Mouse (Mus musculus): ENCODE results near the gene Gm9945. TPM values are rescaled to one million over a fixed set of nuclear protein-coding genes. Genes with fewer than 3 reads are reported as not detected.

The Gm9945 gene
- total and polyA plus RNA-seq, 3 experiments = not detected

- TF ChIP-seq POLR2A (IDR thresholded peaks at IDR 0.05; ENCODE audit: low read depth, low read length) (no peak), UBTF (IDR thresholded peaks at IDR 0.05; ENCODE audit: low read depth, low read length) (no peak)
Measured at GRCm38 (mm10) chr11:53452396-53452795, 27.6 kb upstream of the Gm9945 start.

GRCm38 (mm10) chr11:53453031-53453430 lies 26.9 kb upstream of the Gm9945 start:
- in situ Hi-C loops (cut with MboI; ENCODE audit: low pct_ligation_motif_present, low pct_unique_long_range_greater_than_20kb, low sequenced_read_pairs) (no loop called here), dilution Hi-C loops (cut with MboI; ENCODE audit: extremely low pct_ligation_motif_present, extremely low pct_unique_long_range_greater_than_20kb, low sequenced_read_pairs) (no loop called here)
- no peak for DNase-seq (ENCODE audit: extremely low read depth)
- Histone ChIP-seq H3K4me2 (ENCODE audit: insufficient read depth, low read depth, poor library complexity, severe bottlenecking) (no peak overlapping the region), H3K4me3 (replicated peaks in 1 of 3; ENCODE audit: low read depth in 2 of 3, low read length in 2 of 3, poor library complexity in 1 of 3) (no peak overlapping the region), H3K9ac (ENCODE audit: insufficient read depth, low read depth) (no peak overlapping the region), H3K27ac (ENCODE audit: insufficient read depth, low read depth) (no peak overlapping the region), H3K9me3 (replicated peaks; ENCODE audit: low read length) (peaks cover 5% of the 10 kb centered on the region), H3K4me1 (ENCODE audit: control insufficient read depth in 1 of 2, insufficient read depth in 2 of 2) (0 out of 4 replicates have a peak, but pooled peaks cover 0 to 2% of the 10 kb centered on the region in 2 experiments), H3K79me2 (replicated peaks; ENCODE audit: control insufficient read depth, extremely low read depth, insufficient read depth, poor library complexity, severe bottlenecking) (no peaks in the 10 kb centered on the region), H3K36me3 (replicated peaks in 1 of 2; ENCODE audit: control insufficient read depth in 1 of 2, insufficient read depth in 1 of 2, low read length in 1 of 2) (no peaks in the 10 kb centered on the region), H3K27me3 (replicated peaks) (peaks cover 1% of the 10 kb centered on the region)
- TF ChIP-seq ETS1 (conservative IDR thresholded peaks at IDR 0.05; ENCODE audit: low read depth, low read length) (no peak), ZC3H11A (IDR thresholded peaks at IDR 0.05; ENCODE audit: low read depth, low read length) (no peak), RAD21 (IDR thresholded peaks at IDR 0.05; ENCODE audit: low read depth, low read length) (no peak), KAT2A (IDR thresholded peaks at IDR 0.05; ENCODE audit: insufficient replicate concordance, low read length) (no peak), ELF1 (IDR thresholded peaks at IDR 0.05; ENCODE audit: low read depth, low read length) (no peak), NELFE (IDR thresholded peaks at IDR 0.05; ENCODE audit: low read depth, low read length) (no peak), BHLHE40 (IDR thresholded peaks at IDR 0.05; ENCODE audit: low read depth, low read length) (no peak), TBP (conservative IDR thresholded peaks at IDR 0.05; ENCODE audit: low read depth, low read length) (no peak), NRF1 (IDR thresholded peaks at IDR 0.05; ENCODE audit: low read depth, low read length) (no peak), E2F4 (IDR thresholded peaks at IDR 0.05; ENCODE audit: insufficient replicate concordance, low read depth, low read length) (no peak), MAX (IDR thresholded peaks at IDR 0.05; ENCODE audit: low read length) (no peak), GABPA (IDR thresholded peaks at IDR 0.05; ENCODE audit: insufficient replicate concordance, low read depth, low read length) (no peak), MXI1 (IDR thresholded peaks at IDR 0.05; ENCODE audit: low read depth, low read length) (no peak), EP300 (IDR thresholded peaks at IDR 0.05; ENCODE audit: low read length) (no peak), CTCF (conservative IDR thresholded peaks at IDR 0.05 in 1 of 2, IDR thresholded peaks at IDR 0.05 in 1 of 2; ENCODE audit: low read depth in 2 of 2, low read length in 2 of 2) (no peak), MYC (IDR thresholded peaks at IDR 0.05; ENCODE audit: low read depth, low read length) (no peak), JUND (conservative IDR thresholded peaks at IDR 0.05; ENCODE audit: low read depth, low read length) (no peak), CHD2 (IDR thresholded peaks at IDR 0.05; ENCODE audit: low read length) (no peak), MAZ (IDR thresholded peaks at IDR 0.05; ENCODE audit: low read depth, low read length) (no peak), MEF2A (IDR thresholded peaks at IDR 0.05; ENCODE audit: borderline replicate concordance, low read depth, low read length) (no peak)

More at GRCm38 (mm10) chr11:53452396-53452795, 27.6 kb upstream of the Gm9945 start:
- in situ Hi-C loops (cut with MboI; ENCODE audit: low pct_ligation_motif_present, low pct_unique_long_range_greater_than_20kb, low sequenced_read_pairs) = no loop called here
- no peak for DNase-seq (ENCODE audit: extremely low read depth)
- no peaks in the 10 kb centered on the region for H3K79me2 ChIP-seq (replicated peaks; ENCODE audit: control insufficient read depth, extremely low read depth, insufficient read depth, poor library complexity, severe bottlenecking)
- no peak overlapping the region for H3K9ac ChIP-seq (ENCODE audit: insufficient read depth, low read depth)
- no peak overlapping the region for H3K4me2 ChIP-seq (ENCODE audit: insufficient read depth, low read depth, poor library complexity, severe bottlenecking)
- H3K36me3 ChIP-seq (replicated peaks in 1 of 2; ENCODE audit: control insufficient read depth in 1 of 2, insufficient read depth in 1 of 2, low read length in 1 of 2) = no peaks in the 10 kb centered on the region
- H3K27ac ChIP-seq (ENCODE audit: insufficient read depth, low read depth) = no peak overlapping the region
- H3K4me3 ChIP-seq (replicated peaks in 1 of 3; ENCODE audit: low read depth in 2 of 3, low read length in 2 of 3, poor library complexity in 1 of 3) = no peak overlapping the region
- dilution Hi-C loops (cut with MboI; ENCODE audit: extremely low pct_ligation_motif_present, extremely low pct_unique_long_range_greater_than_20kb, low sequenced_read_pairs) = no loop called here
- H3K4me1 ChIP-seq (ENCODE audit: control insufficient read depth in 1 of 2, insufficient read depth in 2 of 2) = 0 out of 4 replicates have a peak, but pooled peaks cover 0 to 2% of the 10 kb centered on the region in 2 experiments
- H3K9me3 ChIP-seq (replicated peaks; ENCODE audit: low read length) = peaks cover 4% of the 10 kb centered on the region
- peaks cover 1% of the 10 kb centered on the region for H3K27me3 ChIP-seq (replicated peaks)

Data from CH12.LX (cell line).